Mouse (Mus musculus): ENCODE measurements at regions not wholly inside any gene's neighbourhood (a gene's known extent, or its start where the extent isn't known, plus 50 kb on each side); places are given as distances from the start of the nearest gene placed in this dataset.

DNA sequence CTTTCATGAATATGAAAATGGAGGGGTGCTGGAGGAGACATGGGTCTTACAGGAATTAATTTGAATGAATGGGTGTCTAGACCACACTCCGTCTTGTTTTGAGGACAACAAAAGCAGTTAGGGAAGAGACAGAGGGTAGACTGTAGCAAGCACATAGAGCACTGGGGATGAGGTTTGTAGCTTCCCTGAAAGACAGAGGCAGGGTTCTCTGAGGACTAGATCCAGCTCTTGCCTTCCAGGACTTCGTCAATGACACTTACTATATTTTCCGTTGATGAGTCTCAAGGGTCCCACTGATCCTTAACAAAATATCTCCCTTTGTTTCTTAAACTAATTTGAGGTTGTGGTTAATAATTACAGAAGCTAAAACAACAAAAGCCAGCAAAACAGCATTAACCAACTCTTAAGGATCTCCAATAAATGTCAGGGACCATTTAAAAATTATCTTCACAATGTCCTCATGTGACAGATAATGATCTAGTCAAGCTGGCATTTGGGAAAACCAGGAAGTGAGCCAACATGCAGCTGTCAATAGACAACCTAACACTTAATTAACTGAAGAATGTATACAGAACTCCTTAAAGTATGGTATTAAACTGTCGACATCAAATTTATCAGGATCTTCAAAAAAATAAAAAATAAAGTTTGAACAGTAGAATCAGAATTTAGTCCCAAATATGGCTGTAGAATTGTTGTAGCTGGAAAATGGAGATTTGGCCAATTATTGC is 531.6 kb upstream of the C030005K15Rik start:
- Histone ChIP-seq H3K4me1 (ENCODE audit: insufficient read depth, low read length) (no peaks in the 10 kb centered on the region), H3K4me2 (replicated peaks; ENCODE audit: low read depth, low read length) (no peak overlapping the region), H3K27me3 (ENCODE audit: insufficient read depth, low read length) (no peaks in the 10 kb centered on the region), H3K9ac (replicated peaks; ENCODE audit: low read length) (no peak overlapping the region), H3K27ac (ENCODE audit: low read length) (peak overlapping the region; percentile 27; the same call in 1 of the 2 replicates), H3K36me3 (ENCODE audit: insufficient read depth, low read length) (no peaks in the 10 kb centered on the region), H3K4me3 (ENCODE audit: low read length) (no peak overlapping the region), H3K9me3 (ENCODE audit: low read length) (peaks cover 4% of the 10 kb centered on the region; the same call in 1 of the 2 replicates)
- ATAC-seq (ENCODE audit: low FRiP score, low TSS enrichment), result peak; percentile 61; the same call in 1 of the 2 replicates
- 61% methylated on average over 4 of the region's 4 CpGs for WGBS

DNA sequence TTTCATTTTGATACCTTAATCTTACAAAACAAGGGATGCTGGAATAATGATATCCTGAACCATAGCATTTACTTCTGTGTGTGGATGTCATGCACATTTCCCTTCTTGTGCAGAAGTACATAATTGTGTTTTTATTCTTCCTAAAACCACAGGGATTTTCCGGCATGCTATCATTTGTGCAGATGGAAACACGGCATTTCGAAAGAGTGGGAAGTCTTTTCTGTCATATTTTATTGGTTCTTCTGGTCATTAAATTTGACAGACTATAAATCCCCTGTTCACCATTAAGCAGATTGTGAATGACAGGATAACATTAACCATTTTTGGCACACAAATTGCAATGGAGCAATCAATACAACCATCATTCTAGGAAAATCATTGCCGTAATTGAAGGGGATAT is 532.7 kb upstream of the C030005K15Rik start:
- Histone ChIP-seq H3K27ac (ENCODE audit: low read length) (no peak overlapping the region), H3K4me2 (replicated peaks; ENCODE audit: low read depth, low read length) (no peak overlapping the region), H3K27me3 (ENCODE audit: insufficient read depth, low read length) (no peaks in the 10 kb centered on the region), H3K9ac (replicated peaks; ENCODE audit: low read length) (no peak overlapping the region), H3K9me3 (ENCODE audit: low read length) (peaks cover 4% of the 10 kb centered on the region; the same call in 1 of the 2 replicates), H3K36me3 (ENCODE audit: insufficient read depth, low read length) (no peaks in the 10 kb centered on the region), H3K4me1 (ENCODE audit: insufficient read depth, low read length) (no peaks in the 10 kb centered on the region), H3K4me3 (ENCODE audit: low read length) (no peak overlapping the region)
- 73% methylated on average over 4 of the region's 4 CpGs for WGBS
- ATAC-seq (ENCODE audit: low FRiP score, low TSS enrichment), result no peak

DNA sequence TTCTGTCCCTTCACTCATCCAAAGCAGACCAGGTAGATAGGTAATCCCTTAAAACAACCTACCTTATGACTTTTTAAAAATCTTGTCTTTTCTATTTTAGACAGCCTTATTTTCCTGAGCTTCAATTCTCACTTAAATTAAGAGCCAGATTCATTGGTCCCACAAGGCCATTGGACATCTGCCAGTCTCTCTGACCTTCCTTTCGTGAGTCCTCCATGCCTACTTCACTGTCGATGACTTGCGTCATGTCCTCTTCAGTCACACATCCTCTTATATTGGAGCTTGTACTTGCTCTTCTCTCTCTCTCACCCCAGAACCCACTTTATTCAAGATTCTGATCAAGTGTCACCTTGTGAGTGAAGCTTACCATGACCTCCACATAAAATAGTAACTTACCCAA is 542.0 kb upstream of the C030005K15Rik start:
- H3K4me2 ChIP-seq (replicated peaks; ENCODE audit: low read depth, low read length), result no peak overlapping the region
- no peaks in the 10 kb centered on the region for H3K4me1 ChIP-seq (ENCODE audit: insufficient read depth, low read length)
- H3K36me3 ChIP-seq (ENCODE audit: insufficient read depth, low read length), result no peaks in the 10 kb centered on the region
- no peaks in the 10 kb centered on the region for H3K9me3 ChIP-seq (ENCODE audit: low read length)
- no peak overlapping the region for H3K4me3 ChIP-seq (ENCODE audit: low read length)
- 88% methylated on average over 3 of the region's 3 CpGs for WGBS
- no peak overlapping the region for H3K27ac ChIP-seq (ENCODE audit: low read length)
- H3K27me3 ChIP-seq (ENCODE audit: insufficient read depth, low read length), result no peaks in the 10 kb centered on the region
- H3K9ac ChIP-seq (replicated peaks; ENCODE audit: low read length), result no peak overlapping the region
- no peak for ATAC-seq (ENCODE audit: low FRiP score, low TSS enrichment)

DNA sequence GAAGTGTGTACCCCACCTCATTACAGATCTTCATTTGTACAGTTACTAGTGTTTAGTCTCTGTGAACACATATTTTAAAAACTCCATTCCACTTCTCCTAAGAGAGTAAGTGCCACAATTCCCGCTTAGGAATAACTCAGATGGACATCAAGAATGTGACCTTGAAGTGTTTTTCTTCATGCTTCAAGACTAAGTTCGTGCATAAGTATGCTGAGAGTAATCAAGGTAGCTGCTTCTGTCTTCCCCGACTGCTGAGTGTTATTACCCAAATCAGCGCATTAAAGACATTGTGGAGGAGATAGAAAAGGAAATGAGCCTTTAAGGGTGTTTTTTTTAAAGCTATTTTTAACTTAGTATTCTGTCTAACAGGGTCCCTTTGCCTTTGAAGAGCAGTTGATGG is 565.1 kb upstream of the C030005K15Rik start:
- 51% methylated on average over 4 of the region's 4 CpGs for WGBS
- Histone ChIP-seq H3K36me3 (ENCODE audit: insufficient read depth, low read length) (no peaks in the 10 kb centered on the region), H3K4me2 (replicated peaks; ENCODE audit: low read depth, low read length) (no peak overlapping the region), H3K27me3 (ENCODE audit: insufficient read depth, low read length) (no peaks in the 10 kb centered on the region), H3K4me1 (ENCODE audit: insufficient read depth, low read length) (0 out of 2 replicates have a peak, but pooled peaks cover 4% of the 10 kb centered on the region), H3K9ac (replicated peaks; ENCODE audit: low read length) (no peak overlapping the region), H3K4me3 (ENCODE audit: low read length) (no peak overlapping the region), H3K27ac (ENCODE audit: low read length) (no peak overlapping the region; the same call in 1 of the 2 replicates), H3K9me3 (ENCODE audit: low read length) (no peaks in the 10 kb centered on the region)
- no peak for ATAC-seq (ENCODE audit: low FRiP score, low TSS enrichment)

DNA sequence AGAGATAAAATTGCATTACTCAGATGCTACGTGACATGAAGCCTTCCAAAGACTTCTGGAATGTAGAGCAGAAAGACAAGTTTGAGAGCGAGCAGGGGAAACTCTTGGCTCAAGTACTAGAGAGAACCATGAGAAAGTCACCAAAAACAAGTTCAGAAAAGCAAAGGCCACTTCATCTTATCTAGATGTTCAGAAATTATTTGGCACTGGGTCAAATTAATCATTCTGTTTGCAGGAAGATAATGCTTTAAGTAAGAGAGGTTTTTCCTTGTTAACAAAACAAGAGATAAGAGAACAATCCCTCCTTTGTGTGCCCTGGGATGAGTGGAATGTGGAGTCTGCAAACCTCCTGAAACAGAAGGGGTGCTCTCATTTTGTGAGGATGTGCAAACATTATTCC is 565.6 kb upstream of the C030005K15Rik start:
- ATAC-seq (ENCODE audit: low FRiP score, low TSS enrichment), result no peak
- Histone ChIP-seq H3K4me3 (ENCODE audit: low read length) (no peak overlapping the region), H3K9me3 (ENCODE audit: low read length) (no peaks in the 10 kb centered on the region), H3K27me3 (ENCODE audit: insufficient read depth, low read length) (no peaks in the 10 kb centered on the region), H3K9ac (replicated peaks; ENCODE audit: low read length) (no peak overlapping the region), H3K4me1 (ENCODE audit: insufficient read depth, low read length) (0 out of 2 replicates have a peak, but pooled peaks cover 4% of the 10 kb centered on the region), H3K27ac (ENCODE audit: low read length) (no peak overlapping the region; the same call in 1 of the 2 replicates), H3K36me3 (ENCODE audit: insufficient read depth, low read length) (no peaks in the 10 kb centered on the region), H3K4me2 (replicated peaks; ENCODE audit: low read depth, low read length) (no peak overlapping the region)
- WGBS, result 59% methylated on average over 2 of the region's 2 CpGs

DNA sequence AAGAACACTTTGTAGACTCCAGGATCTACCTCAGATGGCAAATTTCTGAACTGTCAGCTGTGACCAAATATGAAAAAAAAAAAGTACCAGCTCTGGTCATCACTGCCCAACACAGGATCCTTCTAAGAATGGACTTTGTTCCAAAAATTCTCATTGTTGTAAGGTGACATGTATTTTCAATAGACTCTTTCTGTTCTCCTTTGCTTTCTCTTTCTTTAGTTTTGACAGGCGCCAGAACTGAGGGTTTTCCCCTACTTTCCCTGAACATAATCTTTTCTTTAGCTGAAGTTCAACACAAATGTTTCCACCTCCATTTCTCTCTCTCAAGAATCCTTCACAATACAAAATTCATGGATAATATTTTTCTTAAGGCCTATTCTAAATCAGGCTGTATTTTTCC is 579.1 kb upstream of the C030005K15Rik start:
- WGBS, result 88% methylated on average over 1 of the region's 1 CpGs
- Histone ChIP-seq H3K4me1 (ENCODE audit: insufficient read depth, low read length) (no peaks in the 10 kb centered on the region), H3K36me3 (ENCODE audit: insufficient read depth, low read length) (no peaks in the 10 kb centered on the region), H3K4me2 (replicated peaks; ENCODE audit: low read depth, low read length) (no peak overlapping the region), H3K27ac (ENCODE audit: low read length) (no peak overlapping the region), H3K9me3 (ENCODE audit: low read length) (no peaks in the 10 kb centered on the region), H3K9ac (replicated peaks; ENCODE audit: low read length) (no peak overlapping the region), H3K4me3 (ENCODE audit: low read length) (no peak overlapping the region), H3K27me3 (ENCODE audit: insufficient read depth, low read length) (no peaks in the 10 kb centered on the region)
- ATAC-seq (ENCODE audit: low FRiP score, low TSS enrichment), result no peak

DNA sequence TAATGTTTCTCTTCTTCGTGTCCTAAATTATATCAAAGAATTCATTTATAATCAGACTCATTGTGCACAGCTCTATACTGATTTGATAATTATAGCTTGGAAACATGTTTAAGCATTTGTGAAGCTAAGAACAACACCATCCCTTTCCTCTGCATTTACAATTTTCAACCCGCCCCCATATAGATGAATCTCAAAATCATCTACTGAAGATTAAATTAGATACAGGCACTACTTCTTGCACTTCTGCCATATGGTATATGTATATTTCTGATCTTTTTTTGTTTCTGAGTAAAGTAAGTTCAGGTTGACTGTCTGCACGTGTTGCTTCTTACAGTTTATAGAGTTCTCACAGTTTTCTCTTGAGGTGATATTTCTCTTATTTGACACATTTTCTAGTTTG is 583.1 kb upstream of the C030005K15Rik start:
- no peak overlapping the region for H3K4me2 ChIP-seq (replicated peaks; ENCODE audit: low read depth, low read length)
- H3K27me3 ChIP-seq (ENCODE audit: insufficient read depth, low read length), result no peaks in the 10 kb centered on the region
- H3K36me3 ChIP-seq (ENCODE audit: insufficient read depth, low read length), result no peaks in the 10 kb centered on the region
- H3K9ac ChIP-seq (replicated peaks; ENCODE audit: low read length), result no peak overlapping the region
- ATAC-seq (ENCODE audit: low FRiP score, low TSS enrichment), result no peak
- H3K27ac ChIP-seq (ENCODE audit: low read length), result no peak overlapping the region
- no peaks in the 10 kb centered on the region for H3K9me3 ChIP-seq (ENCODE audit: low read length)
- H3K4me3 ChIP-seq (ENCODE audit: low read length), result no peak overlapping the region
- no peaks in the 10 kb centered on the region for H3K4me1 ChIP-seq (ENCODE audit: insufficient read depth, low read length)
- WGBS, result 82% methylated on average over 3 of the region's 3 CpGs

DNA sequence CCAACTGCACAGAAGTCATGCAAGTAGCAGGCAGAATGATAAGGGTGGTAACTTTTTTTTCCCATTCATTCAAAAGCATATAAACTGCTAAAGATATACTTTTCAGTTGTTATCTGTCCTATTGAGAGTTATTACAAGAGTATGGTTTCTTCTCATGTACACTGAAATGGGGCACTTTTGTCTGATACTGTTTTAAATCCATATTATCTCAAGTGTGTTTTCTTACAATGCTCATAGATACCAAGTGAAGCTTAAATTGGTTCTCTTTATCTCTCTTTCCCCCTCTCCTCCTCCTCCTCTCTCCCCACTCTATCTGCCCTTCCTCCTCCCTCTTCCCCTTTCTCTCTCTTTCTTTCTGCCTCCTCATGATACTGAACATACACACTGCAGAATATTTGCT is 584.8 kb upstream of the C030005K15Rik start:
- H3K4me2 ChIP-seq (replicated peaks; ENCODE audit: low read depth, low read length), result no peak overlapping the region
- no peaks in the 10 kb centered on the region for H3K9me3 ChIP-seq (ENCODE audit: low read length)
- ATAC-seq (ENCODE audit: low FRiP score, low TSS enrichment), result no peak
- H3K9ac ChIP-seq (replicated peaks; ENCODE audit: low read length), result no peak overlapping the region
- H3K27me3 ChIP-seq (ENCODE audit: insufficient read depth, low read length), result no peaks in the 10 kb centered on the region
- H3K4me1 ChIP-seq (ENCODE audit: insufficient read depth, low read length), result no peaks in the 10 kb centered on the region
- H3K36me3 ChIP-seq (ENCODE audit: insufficient read depth, low read length), result no peaks in the 10 kb centered on the region
- H3K4me3 ChIP-seq (ENCODE audit: low read length), result no peak overlapping the region
- no peak overlapping the region for H3K27ac ChIP-seq (ENCODE audit: low read length)

DNA sequence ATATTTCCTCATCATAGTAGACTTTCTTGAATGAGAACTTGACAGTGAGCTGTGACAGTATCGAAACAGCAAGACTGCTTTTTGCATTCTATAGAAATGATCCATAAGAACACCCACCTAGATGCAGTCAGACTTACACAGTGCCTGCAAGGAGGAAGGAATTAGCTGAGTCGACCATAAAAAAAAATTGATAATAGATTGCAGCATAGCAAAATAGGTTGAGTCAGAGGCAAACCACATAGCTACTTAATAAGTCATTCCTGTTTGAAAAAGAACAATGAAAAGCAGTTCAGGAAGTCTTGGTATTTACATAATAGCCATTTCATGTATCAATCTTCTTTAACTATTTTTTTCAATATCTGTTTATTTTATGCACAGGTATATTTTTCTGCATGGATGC is 591.9 kb upstream of the C030005K15Rik start:
- no peak overlapping the region for H3K27ac ChIP-seq (ENCODE audit: low read length)
- H3K9ac ChIP-seq (replicated peaks; ENCODE audit: low read length), result no peak overlapping the region
- H3K4me1 ChIP-seq (ENCODE audit: insufficient read depth, low read length), result no peaks in the 10 kb centered on the region
- 72% methylated on average over 2 of the region's 2 CpGs for WGBS
- ATAC-seq (ENCODE audit: low FRiP score, low TSS enrichment), result no peak
- H3K9me3 ChIP-seq (ENCODE audit: low read length), result no peaks in the 10 kb centered on the region
- no peak overlapping the region for H3K4me3 ChIP-seq (ENCODE audit: low read length)
- H3K27me3 ChIP-seq (ENCODE audit: insufficient read depth, low read length), result no peaks in the 10 kb centered on the region
- H3K4me2 ChIP-seq (replicated peaks; ENCODE audit: low read depth, low read length), result no peak overlapping the region
- H3K36me3 ChIP-seq (ENCODE audit: insufficient read depth, low read length), result no peaks in the 10 kb centered on the region

DNA sequence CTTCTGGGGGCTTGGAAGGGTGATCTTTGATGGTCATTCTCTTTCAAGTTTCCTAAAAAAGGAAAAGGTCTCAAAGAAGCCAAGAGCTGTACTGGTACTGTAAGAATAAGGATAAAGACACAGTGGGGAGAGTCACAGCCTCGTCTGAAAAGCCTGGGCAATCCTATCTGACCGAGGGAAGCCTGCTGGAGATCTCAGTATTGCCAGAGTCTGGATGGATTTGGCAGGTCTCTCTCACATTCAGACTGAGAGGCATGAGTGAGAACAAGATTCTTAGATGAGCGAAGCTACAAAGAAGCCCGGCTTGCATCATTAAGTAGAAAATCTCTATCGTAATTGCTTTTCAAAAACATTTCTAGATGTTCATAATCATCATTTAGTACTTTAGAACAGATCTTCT is 590.4 kb upstream of the Atp2b1 start:
- H3K27me3 ChIP-seq (ENCODE audit: insufficient read depth, low read length), result no peaks in the 10 kb centered on the region
- no peaks in the 10 kb centered on the region for H3K9me3 ChIP-seq (ENCODE audit: low read length)
- WGBS, result 85% methylated on average over 5 of the region's 5 CpGs
- H3K4me1 ChIP-seq (ENCODE audit: insufficient read depth, low read length), result no peaks in the 10 kb centered on the region
- no peak for ATAC-seq (ENCODE audit: low FRiP score, low TSS enrichment)
- H3K27ac ChIP-seq (ENCODE audit: low read length), result no peak overlapping the region
- H3K4me2 ChIP-seq (replicated peaks; ENCODE audit: low read depth, low read length), result no peak overlapping the region
- H3K4me3 ChIP-seq (ENCODE audit: low read length), result no peak overlapping the region
- no peaks in the 10 kb centered on the region for H3K36me3 ChIP-seq (ENCODE audit: insufficient read depth, low read length)
- H3K9ac ChIP-seq (replicated peaks; ENCODE audit: low read length), result no peak overlapping the region
